Mouse (Mus musculus): ENCODE measurements around the gene Esyt2. TPM values are rescaled to one million over a fixed set of nuclear protein-coding genes. Genes with fewer than 3 reads are reported as not detected.

Gene Esyt2
- polyA plus RNA-seq, 1 experiment from 2014 or later: 44.6 TPM

DNA sequence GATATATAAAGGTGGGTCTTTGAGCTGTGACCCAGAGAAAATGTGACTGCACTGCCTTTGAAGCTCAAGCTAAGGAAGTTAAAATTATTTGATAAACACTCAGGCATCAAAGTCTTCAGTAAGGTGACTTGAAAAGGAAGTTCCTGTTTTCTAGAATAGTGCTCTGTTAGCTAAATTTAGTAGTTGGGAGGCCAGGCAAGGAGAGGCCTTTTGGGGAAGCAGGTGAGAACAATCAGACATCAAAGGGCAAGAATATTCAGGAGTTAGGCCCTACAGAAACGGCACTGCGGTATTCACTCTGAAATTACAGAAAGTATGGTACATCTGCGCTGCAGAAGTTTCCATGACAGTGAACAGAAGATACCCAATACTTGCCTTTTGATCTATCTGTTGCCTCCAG lies 34.5 kb downstream of the Esyt2 start:
- Histone ChIP-seq H3K27me3 (ENCODE audit: control insufficient read depth, insufficient read depth, low read length) (no peaks in the 10 kb centered on the region), H3K4me2 (replicated peaks; ENCODE audit: low read depth, low read length) (no peak overlapping the region), H3K9ac (replicated peaks; ENCODE audit: low read depth, low read length) (no peak overlapping the region), H3K27ac (ENCODE audit: low read length) (no peak overlapping the region), H3K4me3 (ENCODE audit: low read depth, low read length) (no peak overlapping the region), H3K9me3 (ENCODE audit: control insufficient read depth, low read depth, low read length) (no peaks in the 10 kb centered on the region), H3K36me3 (ENCODE audit: control insufficient read depth, insufficient read depth, low read length) (no peaks in the 10 kb centered on the region), H3K4me1 (ENCODE audit: control insufficient read depth, insufficient read depth, low read length) (0 out of 2 replicates have a peak, but pooled peaks cover 4% of the 10 kb centered on the region)
- no peak for ATAC-seq (ENCODE audit: insufficient number of reproducible peaks, insufficient read depth, low FRiP score, low read depth)
- 65% methylated on average over 3 of the region's 3 CpGs for WGBS

DNA sequence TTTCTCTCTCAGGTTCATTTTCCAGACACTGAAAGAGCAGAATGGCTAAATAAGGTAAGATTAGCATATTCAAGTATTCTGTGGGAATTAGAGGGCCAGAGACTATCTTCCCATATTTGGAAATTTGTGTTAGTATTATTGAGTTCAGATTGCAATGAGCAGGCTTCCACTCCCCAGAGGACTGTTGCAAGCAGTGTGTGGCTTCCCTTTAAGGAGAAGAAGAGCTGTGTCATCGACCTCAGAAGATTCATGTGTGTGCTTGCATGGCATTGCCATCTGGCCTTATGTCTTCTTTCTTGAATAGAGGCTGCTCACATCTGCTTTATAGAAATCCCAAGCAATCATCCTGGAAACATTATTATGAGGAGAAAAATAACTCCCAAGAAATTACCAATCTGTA lies 36.8 kb downstream of the Esyt2 start:
- no peak for ATAC-seq (ENCODE audit: insufficient number of reproducible peaks, insufficient read depth, low FRiP score, low read depth)
- Histone ChIP-seq H3K4me3 (ENCODE audit: low read depth, low read length) (no peak overlapping the region), H3K9me3 (ENCODE audit: control insufficient read depth, low read depth, low read length) (no peaks in the 10 kb centered on the region), H3K9ac (replicated peaks; ENCODE audit: low read depth, low read length) (no peak overlapping the region), H3K4me1 (ENCODE audit: control insufficient read depth, insufficient read depth, low read length) (no peaks in the 10 kb centered on the region), H3K4me2 (replicated peaks; ENCODE audit: low read depth, low read length) (no peak overlapping the region), H3K27me3 (ENCODE audit: control insufficient read depth, insufficient read depth, low read length) (no peaks in the 10 kb centered on the region), H3K36me3 (ENCODE audit: control insufficient read depth, insufficient read depth, low read length) (peaks cover 3% of the 10 kb centered on the region; the same call in 1 of the 2 replicates), H3K27ac (ENCODE audit: low read length) (no peak overlapping the region)
- 58% methylated on average over 1 of the region's 1 CpGs for WGBS

GRCm38 (mm10) chr12:116325545-116325944 lies 44.5 kb downstream of the Esyt2 start:
- 55% methylated on average over 4 of the region's 4 CpGs for WGBS
- no peak overlapping the region for H3K9ac ChIP-seq (replicated peaks; ENCODE audit: low read depth, low read length)
- ATAC-seq (ENCODE audit: insufficient number of reproducible peaks, insufficient read depth, low FRiP score, low read depth): no peak

DNA sequence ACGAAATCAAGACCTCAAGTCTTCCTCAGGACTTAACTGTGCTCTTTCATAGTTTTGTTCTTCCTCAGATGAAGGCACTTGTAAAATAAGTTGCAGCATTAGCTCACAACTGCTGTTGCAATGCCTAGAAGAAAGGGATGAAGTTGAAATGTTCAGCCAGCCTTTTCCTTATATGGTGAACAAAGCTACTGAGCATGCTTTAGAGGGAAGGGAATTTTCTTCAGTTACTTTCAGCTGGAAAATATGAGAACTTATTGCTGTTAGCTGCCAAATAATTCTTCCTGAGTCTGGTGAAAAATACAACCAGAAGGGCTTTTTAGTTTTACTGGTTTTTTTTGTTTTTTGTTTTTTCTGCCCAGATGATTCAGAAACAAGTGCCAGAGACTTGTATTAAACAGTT lies 45.2 kb downstream of the Esyt2 start:
- Histone ChIP-seq H3K4me3 (ENCODE audit: low read depth, low read length) (no peak overlapping the region), H3K9me3 (ENCODE audit: control insufficient read depth, low read depth, low read length) (no peaks in the 10 kb centered on the region), H3K4me1 (ENCODE audit: control insufficient read depth, insufficient read depth, low read length) (0 out of 2 replicates have a peak, but pooled peaks cover 5% of the 10 kb centered on the region), H3K27me3 (ENCODE audit: control insufficient read depth, insufficient read depth, low read length) (no peaks in the 10 kb centered on the region), H3K27ac (ENCODE audit: low read length) (peak overlapping the region; percentile 90; the same call in 1 of the 2 replicates), H3K9ac (replicated peaks; ENCODE audit: low read depth, low read length) (no peak overlapping the region), H3K36me3 (ENCODE audit: control insufficient read depth, insufficient read depth, low read length) (peaks cover 12% of the 10 kb centered on the region; the same call in 1 of the 2 replicates), H3K4me2 (replicated peaks; ENCODE audit: low read depth, low read length) (no peak overlapping the region)
- WGBS: 67% methylated on average over 1 of the region's 1 CpGs
- ATAC-seq (ENCODE audit: insufficient number of reproducible peaks, insufficient read depth, low FRiP score, low read depth): no peak

More at GRCm38 (mm10) chr12:116325545-116325944, 44.5 kb downstream of the Esyt2 start:
- 0 out of 2 replicates have a peak, but pooled peaks cover 5% of the 10 kb centered on the region for H3K4me1 ChIP-seq (ENCODE audit: control insufficient read depth, insufficient read depth, low read length)
- H3K4me2 ChIP-seq (replicated peaks; ENCODE audit: low read depth, low read length): no peak overlapping the region
- no peaks in the 10 kb centered on the region for H3K9me3 ChIP-seq (ENCODE audit: control insufficient read depth, low read depth, low read length)
- peaks cover 12% of the 10 kb centered on the region; the same call in 1 of the 2 replicates for H3K36me3 ChIP-seq (ENCODE audit: control insufficient read depth, insufficient read depth, low read length)
- peak overlapping the region; percentile 90 for H3K27ac ChIP-seq (ENCODE audit: low read length)
- no peak overlapping the region for H3K4me3 ChIP-seq (ENCODE audit: low read depth, low read length)
- H3K27me3 ChIP-seq (ENCODE audit: control insufficient read depth, insufficient read depth, low read length): no peaks in the 10 kb centered on the region

- no peaks in the 10 kb centered on the region for H3K9me3 ChIP-seq (ENCODE audit: control insufficient read depth, low read depth, low read length)
- no peak overlapping the region for H3K4me2 ChIP-seq (replicated peaks; ENCODE audit: low read depth, low read length)
- no peaks in the 10 kb centered on the region for H3K36me3 ChIP-seq (ENCODE audit: control insufficient read depth, insufficient read depth, low read length)
- no peak for ATAC-seq (ENCODE audit: insufficient number of reproducible peaks, insufficient read depth, low FRiP score, low read depth)
- WGBS: 87% methylated on average over 5 of the region's 5 CpGs
- H3K27ac ChIP-seq (ENCODE audit: low read length): no peak overlapping the region
- no peak overlapping the region for H3K4me3 ChIP-seq (ENCODE audit: low read depth, low read length)
- H3K27me3 ChIP-seq (ENCODE audit: control insufficient read depth, insufficient read depth, low read length): no peaks in the 10 kb centered on the region
- no peak overlapping the region for H3K9ac ChIP-seq (replicated peaks; ENCODE audit: low read depth, low read length)
- no peaks in the 10 kb centered on the region for H3K4me1 ChIP-seq (ENCODE audit: control insufficient read depth, insufficient read depth, low read length)
Measured at GRCm38 (mm10) chr12:116334253-116334652, 53.3 kb downstream of the Esyt2 start.

DNA sequence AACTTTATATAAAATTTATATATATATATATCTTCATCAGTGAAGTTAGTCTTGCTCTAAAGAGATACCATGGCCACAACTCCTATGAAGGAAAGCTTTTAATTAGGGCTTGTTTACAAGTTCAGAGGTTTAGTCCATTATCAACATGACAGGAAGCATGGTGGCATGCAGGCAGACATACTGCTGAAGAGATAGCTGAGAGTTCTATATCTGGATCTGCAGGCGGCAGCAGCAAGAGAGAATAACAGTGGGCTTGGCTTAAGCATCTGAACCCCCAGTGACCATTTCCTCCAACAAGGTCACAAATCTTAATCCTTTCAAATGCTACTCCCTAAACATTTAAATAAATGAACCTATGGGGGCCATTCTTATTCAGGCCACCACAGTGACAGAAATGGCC lies 59.2 kb downstream of the Esyt2 start:
- H3K27ac ChIP-seq (ENCODE audit: low read length): no peak overlapping the region
- no peaks in the 10 kb centered on the region for H3K27me3 ChIP-seq (ENCODE audit: control insufficient read depth, insufficient read depth, low read length)
- H3K9ac ChIP-seq (replicated peaks; ENCODE audit: low read depth, low read length): no peak overlapping the region
- 79% methylated on average over 1 of the region's 1 CpGs for WGBS
- no peaks in the 10 kb centered on the region for H3K9me3 ChIP-seq (ENCODE audit: control insufficient read depth, low read depth, low read length)
- no peak overlapping the region for H3K4me3 ChIP-seq (ENCODE audit: low read depth, low read length)
- no peak overlapping the region for H3K4me2 ChIP-seq (replicated peaks; ENCODE audit: low read depth, low read length)
- peaks cover 13% of the 10 kb centered on the region; the same call in 1 of the 2 replicates for H3K36me3 ChIP-seq (ENCODE audit: control insufficient read depth, insufficient read depth, low read length)
- no peak for ATAC-seq (ENCODE audit: insufficient number of reproducible peaks, insufficient read depth, low FRiP score, low read depth)
- no peaks in the 10 kb centered on the region for H3K4me1 ChIP-seq (ENCODE audit: control insufficient read depth, insufficient read depth, low read length)

GRCm38 (mm10) chr12:116348755-116349286 lies 67.8 kb downstream of the Esyt2 start:
- Histone ChIP-seq H3K4me2 (replicated peaks; ENCODE audit: low read depth, low read length) (no peak overlapping the region), H3K27me3 (ENCODE audit: control insufficient read depth, insufficient read depth, low read length) (no peaks in the 10 kb centered on the region), H3K4me1 (ENCODE audit: control insufficient read depth, insufficient read depth, low read length) (no peaks in the 10 kb centered on the region), H3K36me3 (ENCODE audit: control insufficient read depth, insufficient read depth, low read length) (peaks cover 26% of the 10 kb centered on the region), H3K27ac (ENCODE audit: low read length) (no peak overlapping the region), H3K9ac (replicated peaks; ENCODE audit: low read depth, low read length) (no peak overlapping the region), H3K9me3 (ENCODE audit: control insufficient read depth, low read depth, low read length) (no peaks in the 10 kb centered on the region), H3K4me3 (ENCODE audit: low read depth, low read length) (no peak overlapping the region)
- ATAC-seq (ENCODE audit: insufficient number of reproducible peaks, insufficient read depth, low FRiP score, low read depth): no peak

DNA sequence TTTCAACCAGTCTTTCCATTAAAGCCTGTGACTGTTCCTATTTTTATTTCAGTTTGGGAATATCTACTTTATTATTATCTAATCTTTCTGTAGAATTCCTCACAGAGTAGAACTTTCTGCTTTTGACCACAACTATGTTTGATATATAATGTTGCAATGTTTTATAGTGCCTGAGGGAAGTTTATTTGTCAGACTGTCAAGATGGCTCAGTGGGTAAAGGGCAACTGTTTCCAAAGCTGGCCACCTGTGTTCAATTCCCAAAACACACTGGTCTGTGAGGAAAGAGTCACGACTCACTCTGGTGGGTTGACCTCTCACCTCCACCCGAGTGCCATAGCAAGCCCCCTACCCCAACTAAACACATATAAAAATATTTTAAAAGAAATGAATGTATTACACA lies 68.4 kb downstream of the Esyt2 start:
- WGBS: 79% methylated on average over 2 of the region's 2 CpGs
- no peaks in the 10 kb centered on the region for H3K9me3 ChIP-seq (ENCODE audit: control insufficient read depth, low read depth, low read length)
- no peak overlapping the region for H3K4me3 ChIP-seq (ENCODE audit: low read depth, low read length)
- no peak for ATAC-seq (ENCODE audit: insufficient number of reproducible peaks, insufficient read depth, low FRiP score, low read depth)
- no peaks in the 10 kb centered on the region for H3K27me3 ChIP-seq (ENCODE audit: control insufficient read depth, insufficient read depth, low read length)
- H3K9ac ChIP-seq (replicated peaks; ENCODE audit: low read depth, low read length): no peak overlapping the region
- H3K4me2 ChIP-seq (replicated peaks; ENCODE audit: low read depth, low read length): no peak overlapping the region
- no peak overlapping the region for H3K27ac ChIP-seq (ENCODE audit: low read length)
- peaks cover 26% of the 10 kb centered on the region for H3K36me3 ChIP-seq (ENCODE audit: control insufficient read depth, insufficient read depth, low read length)
- H3K4me1 ChIP-seq (ENCODE audit: control insufficient read depth, insufficient read depth, low read length): no peaks in the 10 kb centered on the region

DNA sequence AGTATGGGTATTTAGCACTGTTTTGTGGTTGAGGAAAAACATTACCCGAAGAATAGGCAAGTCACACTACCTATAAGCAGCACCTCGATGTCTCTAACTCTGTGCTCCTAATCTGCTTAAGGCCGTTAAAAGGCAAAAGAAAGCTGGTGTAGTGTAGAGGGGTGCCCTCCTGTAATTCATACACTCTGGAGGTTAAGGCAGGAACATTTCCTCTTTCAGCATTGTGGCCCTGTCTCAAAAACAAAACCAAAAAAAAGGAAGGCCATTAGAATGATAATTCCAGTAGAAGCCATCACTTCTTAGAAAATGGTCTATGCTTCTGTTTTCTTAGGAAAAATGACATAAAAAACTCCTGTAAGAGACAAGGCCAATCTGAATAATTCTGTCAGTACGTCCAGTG lies 70.0 kb downstream of the Esyt2 start:
- 87% methylated on average over 4 of the region's 4 CpGs for WGBS
- no peaks in the 10 kb centered on the region for H3K27me3 ChIP-seq (ENCODE audit: control insufficient read depth, insufficient read depth, low read length)
- no peak for ATAC-seq (ENCODE audit: insufficient number of reproducible peaks, insufficient read depth, low FRiP score, low read depth)

More for the DNA sequence above, 70.0 kb downstream of the Esyt2 start:
- H3K9ac ChIP-seq (replicated peaks; ENCODE audit: low read depth, low read length): no peak overlapping the region
- no peaks in the 10 kb centered on the region for H3K9me3 ChIP-seq (ENCODE audit: control insufficient read depth, low read depth, low read length)
- H3K4me2 ChIP-seq (replicated peaks; ENCODE audit: low read depth, low read length): no peak overlapping the region
- no peak overlapping the region for H3K4me3 ChIP-seq (ENCODE audit: low read depth, low read length)
- H3K4me1 ChIP-seq (ENCODE audit: control insufficient read depth, insufficient read depth, low read length): no peaks in the 10 kb centered on the region
- no peak overlapping the region for H3K27ac ChIP-seq (ENCODE audit: low read length)
- peaks cover 26% of the 10 kb centered on the region for H3K36me3 ChIP-seq (ENCODE audit: control insufficient read depth, insufficient read depth, low read length)

Data from stomach, embryonic 14.5 days (tissue).